Mouse (Mus musculus) bone marrow, adult 2 months (tissue): Measurements from ENCODE around the gene Syce2.

Experiments
- CTCF ChIP-seq: fragments of 200-500 bp; IDR thresholded peaks from 2 replicates; pipeline ENCODE4 v1.5.1; 2011; ENCODE audit warnings: low read length, control low read depth; ENCODE audit not compliant: control insufficient read depth, insufficient read depth
- POLR2A ChIP-seq: fragments of 200-500 bp; IDR thresholded peaks from 2 replicates; pipeline ENCODE4 v1.6.1; 2011; ENCODE audit warnings: low read depth, mild to moderate bottlenecking, control low read depth, low read length, borderline replicate concordance; ENCODE audit not compliant: control insufficient read depth

- TF ChIP-seq CTCF: no peak
- no peak for TF ChIP-seq POLR2A
Measured at GRCm38 (mm10) chr8:84933767-84934559, 62.1 kb downstream of the Syce2 start.
